Mouse (Mus musculus) myocyte (in vitro differentiated cells): ENCODE measurements around the gene Jazf1. TPM values are rescaled to one million over a fixed set of nuclear protein-coding genes. Genes with fewer than 3 reads are reported as not detected.

ENCODE experiments used
- H3K27me3 ChIP-seq: one replicate; pipeline ENCODE4 v1.6.1; 2011; ENCODE audit not compliant: control insufficient read depth, insufficient read depth, insufficient read length
- H3K36me3 ChIP-seq: one replicate; pipeline ENCODE4 v1.6.1; 2011; ENCODE audit not compliant: control insufficient read depth, insufficient read depth
- H3K4me2 ChIP-seq: one replicate; pipeline ENCODE4 v1.6.1; 2011; ENCODE audit warnings: low read depth, control low read depth
- H3K4me3 ChIP-seq: one replicate; pipeline ENCODE4 v1.5.1; 2011; ENCODE audit warnings: mild to moderate bottlenecking, control low read depth, moderate library complexity
- H3K79me2 ChIP-seq: one replicate; pipeline ENCODE4 v1.6.1; 2011; ENCODE audit not compliant: control insufficient read depth, insufficient read depth
- H3ac ChIP-seq: one replicate; pipeline ENCODE4 v1.6.1; 2011; ENCODE audit not compliant: control insufficient read depth, insufficient read length
- CEBPB ChIP-seq: IDR thresholded peaks from 2 replicates; pipeline ENCODE4 v1.6.1; 2011; ENCODE audit warnings: mild to moderate bottlenecking, moderate library complexity; ENCODE audit not compliant: poor library complexity, insufficient read depth, severe bottlenecking
- E2F4 ChIP-seq: IDR thresholded peaks from one replicate; pipeline ENCODE4 v1.6.1; 2011; ENCODE audit warnings: mild to moderate bottlenecking, control low read depth, moderate library complexity; ENCODE audit not compliant: insufficient read depth
- MAX ChIP-seq: IDR thresholded peaks from one replicate; pipeline ENCODE4 v1.6.1; 2011; ENCODE audit warnings: low read depth, mild to moderate bottlenecking, control low read depth
- MYOD1 ChIP-seq, 3 experiments: IDR thresholded peaks; one replicate each; pipeline ENCODE4 v1.6.1; 2011; ENCODE audit warnings: control low read depth in 2 of 3, low read depth in 2 of 3, mild to moderate bottlenecking in 2 of 3, moderate library complexity in 1 of 3; ENCODE audit not compliant: insufficient read length in 2 of 3, control insufficient read depth in 1 of 3
- MYOG ChIP-seq, 3 experiments: IDR thresholded peaks; one replicate each; pipeline ENCODE4 v1.6.1; 2011; ENCODE audit warnings: control low read depth in 2 of 3, low read depth in 2 of 3, mild to moderate bottlenecking in 2 of 3; ENCODE audit not compliant: insufficient read length in 2 of 3, control insufficient read depth in 1 of 3, insufficient read depth in 1 of 3
- POLR2A ChIP-seq: IDR thresholded peaks from one replicate; pipeline ENCODE4 v1.6.1; 2011; ENCODE audit warnings: low read depth, mild to moderate bottlenecking, control low read depth, moderate library complexity; ENCODE audit not compliant: insufficient read length
- POLR2AphosphoS2 ChIP-seq: IDR thresholded peaks from one replicate; pipeline ENCODE4 v1.6.1; 2011; ENCODE audit warnings: low read depth, control low read depth; ENCODE audit not compliant: insufficient read length
- REST ChIP-seq: IDR thresholded peaks from one replicate; pipeline ENCODE4 v1.6.1; 2011; ENCODE audit warnings: mild to moderate bottlenecking, control low read depth, moderate library complexity; ENCODE audit not compliant: insufficient read depth, insufficient read length
- SRF ChIP-seq: IDR thresholded peaks from one replicate; pipeline ENCODE4 v1.6.1; 2011; ENCODE audit warnings: low read depth; ENCODE audit not compliant: control insufficient read depth, insufficient read length
- TCF12 ChIP-seq: IDR thresholded peaks from one replicate; pipeline ENCODE4 v1.6.1; 2011; ENCODE audit warnings: mild to moderate bottlenecking, control low read depth; ENCODE audit not compliant: poor library complexity, insufficient read depth, severe bottlenecking
- TCF3 ChIP-seq: IDR thresholded peaks from one replicate; pipeline ENCODE4 v1.6.1; 2011; ENCODE audit warnings: low read depth, control low read depth; ENCODE audit not compliant: insufficient read length
- USF1 ChIP-seq: IDR thresholded peaks from one replicate; pipeline ENCODE4 v1.6.1; 2011; ENCODE audit warnings: low read depth, mild to moderate bottlenecking, control low read depth, moderate library complexity
- polyA plus RNA-seq: library from polyadenylated mRNA; unstranded; fragments of >200 nt; fragmentation: generic; extraction: Trizol; gene quantifications from one replicate; pipeline ENCODE4 v1.2.1, GENCODE M21; 2012; ENCODE audit warnings: missing spikeins

The Jazf1 gene
- polyA plus RNA-seq, 1 experiment, result 0.01 TPM

DNA sequence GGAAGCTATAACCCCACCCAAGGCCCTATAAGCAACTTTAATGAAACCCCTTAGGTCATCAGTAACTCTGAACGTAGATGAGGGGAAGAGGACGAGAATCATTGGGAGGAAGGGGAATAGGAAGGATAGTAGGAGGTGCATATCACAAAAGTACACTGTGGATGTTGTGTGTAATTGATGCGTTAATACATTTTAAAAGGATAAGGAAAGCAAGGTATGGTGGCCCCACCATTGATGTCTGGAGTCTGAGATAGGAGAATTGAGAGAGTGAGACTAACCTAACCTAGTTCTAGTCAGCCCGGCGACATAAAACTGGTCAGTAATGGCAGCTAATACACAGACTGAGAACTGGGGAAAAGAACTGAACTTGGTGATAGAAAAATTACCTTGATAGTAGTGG, 315.6 kb downstream of the Jazf1 start:
- no peak overlapping the region for H3ac ChIP-seq
- H3K4me3 ChIP-seq, result no peak overlapping the region
- no peaks in the 10 kb centered on the region for H3K79me2 ChIP-seq
- no peak overlapping the region for H3K4me2 ChIP-seq
- TF ChIP-seq TCF12, result no peak
- TF ChIP-seq REST, result no peak
- no peak for TF ChIP-seq TCF3
- no peak for TF ChIP-seq E2F4
- no peak for TF ChIP-seq USF1
- no peak for TF ChIP-seq MAX
- TF ChIP-seq POLR2AphosphoS2, result no peak
- no peak for TF ChIP-seq POLR2A
- no peak for TF ChIP-seq MYOD1 (IDR thresholded peaks at IDR 0.05; ENCODE audit: control insufficient read depth in 1 of 3, insufficient read length in 2 of 3, low read depth in 2 of 3)
- TF ChIP-seq SRF, result no peak
- no peak for TF ChIP-seq CEBPB
- no peak for TF ChIP-seq MYOG (IDR thresholded peaks at IDR 0.05; ENCODE audit: control insufficient read depth in 1 of 3, insufficient read depth in 1 of 3, insufficient read length in 2 of 3, low read depth in 2 of 3)
- H3K27me3 ChIP-seq, result no peaks in the 10 kb centered on the region
- peaks cover 27% of the 10 kb centered on the region for H3K36me3 ChIP-seq

DNA sequence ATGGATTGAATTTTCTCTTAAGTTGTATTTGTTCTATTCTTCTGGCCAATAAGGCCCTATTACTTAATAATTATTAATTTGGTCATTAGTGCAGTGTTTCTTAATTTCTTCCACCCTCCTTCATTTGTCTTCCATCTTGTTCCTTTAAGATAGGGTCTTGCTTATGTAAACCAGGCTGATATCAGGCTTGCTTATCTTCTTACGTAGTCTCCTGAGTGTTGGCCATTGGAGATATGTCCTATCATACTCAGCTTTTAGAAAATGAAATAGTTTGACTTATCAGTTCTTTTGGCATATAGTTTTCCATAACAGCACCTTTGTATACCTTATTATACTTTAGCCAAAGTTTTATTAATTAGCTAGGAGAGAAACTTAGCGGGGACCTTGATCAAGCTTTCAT, 333.8 kb downstream of the Jazf1 start:
- TF ChIP-seq POLR2A, result no peak
- no peak for TF ChIP-seq TCF12
- no peak for TF ChIP-seq MYOD1 (IDR thresholded peaks at IDR 0.05; ENCODE audit: control insufficient read depth in 1 of 3, insufficient read length in 2 of 3, low read depth in 2 of 3)
- TF ChIP-seq SRF, result no peak
- TF ChIP-seq TCF3, result no peak
- no peak for TF ChIP-seq POLR2AphosphoS2
- TF ChIP-seq MAX, result no peak
- TF ChIP-seq REST, result no peak
- no peak for TF ChIP-seq CEBPB
- TF ChIP-seq USF1, result no peak
- no peaks in the 10 kb centered on the region for H3K27me3 ChIP-seq
- H3ac ChIP-seq, result no peak overlapping the region
- H3K36me3 ChIP-seq, result peaks cover 48% of the 10 kb centered on the region
- no peak overlapping the region for H3K4me2 ChIP-seq
- H3K4me3 ChIP-seq, result no peak overlapping the region
- H3K79me2 ChIP-seq, result no peaks in the 10 kb centered on the region

DNA sequence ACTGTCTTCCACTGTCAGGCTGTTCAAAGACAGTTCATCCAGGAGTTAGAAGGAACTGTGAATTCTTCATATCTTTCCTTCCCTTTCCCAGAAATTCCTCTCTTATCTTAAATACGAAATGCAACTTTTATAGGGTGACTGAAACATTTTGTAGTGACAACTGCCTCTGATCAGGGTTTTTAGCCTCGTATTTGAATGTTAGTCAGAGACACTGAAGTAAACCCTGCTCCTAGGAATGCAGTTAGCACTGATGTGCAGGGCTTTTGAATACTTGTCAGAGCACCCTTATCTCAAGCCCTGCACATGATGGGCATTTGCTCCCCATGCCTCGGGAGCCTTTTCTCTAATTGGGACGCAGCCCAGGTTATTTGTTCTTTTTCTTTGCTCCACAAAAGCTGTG, 338.1 kb downstream of the Jazf1 start:
- Histone ChIP-seq H3K27me3 (no peaks in the 10 kb centered on the region), H3K4me2 (no peak overlapping the region), H3K79me2 (peaks cover 4% of the 10 kb centered on the region), H3K36me3 (peaks cover 48% of the 10 kb centered on the region), H3ac (no peak overlapping the region), H3K4me3 (no peak overlapping the region)
- no peak for TF ChIP-seq POLR2A
- TF ChIP-seq TCF12, result no peak
- TF ChIP-seq E2F4, result no peak
- no peak for TF ChIP-seq REST
- TF ChIP-seq TCF3, result no peak
- TF ChIP-seq POLR2AphosphoS2, result no peak
- no peak for TF ChIP-seq MYOD1 (IDR thresholded peaks at IDR 0.05; ENCODE audit: control insufficient read depth in 1 of 3, insufficient read length in 2 of 3, low read depth in 2 of 3)
- TF ChIP-seq MAX, result no peak
- no peak for TF ChIP-seq USF1

DNA sequence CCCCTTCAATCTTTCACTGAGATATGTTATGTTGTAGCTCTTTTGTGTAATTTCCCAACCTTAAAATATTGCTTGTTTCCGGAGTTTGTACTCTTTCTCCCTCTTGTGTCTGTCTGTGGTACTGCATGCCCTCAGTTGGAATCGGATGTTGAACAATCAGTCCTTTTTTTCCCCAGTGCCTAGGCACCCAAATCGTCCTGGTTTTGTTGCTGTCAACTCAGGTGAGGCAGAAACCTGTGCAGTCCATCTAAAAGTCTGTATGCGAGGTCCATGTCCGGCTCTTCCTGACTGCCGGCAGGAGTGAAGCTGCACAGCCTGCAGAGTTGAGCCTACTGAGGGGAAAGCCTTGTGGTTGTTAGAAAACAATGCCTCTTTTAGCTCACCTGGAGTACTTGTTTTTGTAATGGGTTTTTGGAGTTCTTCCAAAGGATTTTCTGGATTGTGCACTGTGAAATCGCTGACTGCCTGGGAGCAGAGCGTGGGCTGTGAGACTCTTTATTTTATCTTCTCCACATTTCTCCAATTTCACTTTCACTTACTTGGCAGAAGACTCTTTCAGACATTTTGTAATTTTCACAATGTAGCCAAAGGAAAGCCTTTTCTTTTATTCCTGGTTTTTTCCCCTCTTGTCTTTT, 343.5 kb downstream of the Jazf1 start:
- no peak for TF ChIP-seq E2F4
- no peak for TF ChIP-seq SRF
- no peak for TF ChIP-seq POLR2A
- no peak for TF ChIP-seq POLR2AphosphoS2
- no peak for TF ChIP-seq USF1
- TF ChIP-seq TCF3, result no peak

More for the DNA sequence above, 343.5 kb downstream of the Jazf1 start:
- Histone ChIP-seq H3K4me3 (no peak overlapping the region), H3ac (no peak overlapping the region), H3K79me2 (peaks cover 28% of the 10 kb centered on the region), H3K4me2 (no peak overlapping the region), H3K36me3 (peaks cover 25% of the 10 kb centered on the region), H3K27me3 (no peaks in the 10 kb centered on the region)

Other genes with a start within 250 kb of the Jazf1 start
- gene Creb5, start 218.6 kb upstream of the Jazf1 start, polyA plus RNA-seq, result 1.4 TPM